Mouse (Mus musculus) olfactory bulb, adult 2 months (tissue): ENCODE data around the gene Lman1l.

Experiments
- CTCF ChIP-seq: fragments of 200-500 bp; IDR thresholded peaks from 2 replicates; pipeline ENCODE4 v1.5.1; 2012; ENCODE audit warnings: low read depth, mild to moderate bottlenecking, low read length, moderate library complexity; ENCODE audit not compliant: insufficient read depth
- POLR2A ChIP-seq: fragments of 200-500 bp; IDR thresholded peaks from 2 replicates; pipeline ENCODE4 v1.6.1; 2012; ENCODE audit warnings: mild to moderate bottlenecking, low read depth, low read length, moderate library complexity; ENCODE audit not compliant: insufficient read depth

DNA sequence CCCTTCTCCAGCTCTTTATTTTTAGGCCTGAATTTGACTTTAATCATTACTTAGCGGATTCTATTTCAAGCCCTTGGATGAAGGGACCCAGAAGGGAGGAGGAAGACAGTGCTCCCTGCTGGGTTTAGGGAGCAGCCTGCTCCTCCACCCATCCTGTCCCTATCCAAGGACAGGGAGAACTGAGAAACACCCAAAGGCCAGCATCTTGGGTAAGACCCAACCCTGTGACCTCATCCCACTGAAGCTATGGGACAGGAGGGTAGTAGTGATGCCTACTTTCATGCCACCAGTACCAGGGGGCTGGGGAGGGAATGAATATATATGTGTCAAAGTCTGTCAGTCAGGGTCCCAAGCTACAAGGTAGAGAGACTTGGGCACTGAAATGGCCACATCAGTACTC lies 20.4 kb upstream of the Lman1l start:
- TF ChIP-seq POLR2A: no peak
- TF ChIP-seq CTCF: no peak
